Mouse (Mus musculus): ENCODE measurements around the gene Hoxd1.

Gene Hoxd1

GRCm38 (mm10) chr2:74762522-74763244 is at the start of gene Hoxd1:
Gene Hoxd1 (plus strand): TSS chr2:74762980.
- in situ Hi-C loops (cut with MboI; ENCODE audit: low pct_unique_long_range_greater_than_20kb in 1 of 2, low sequenced_read_pairs in 2 of 2, unreplicated experiment in 1 of 2): no loop called here

GRCm38 (mm10) chr2:74713239-74714150 is 49.3 kb upstream of the Hoxd1 start:
- in situ Hi-C loops (cut with MboI; ENCODE audit: low pct_unique_long_range_greater_than_20kb in 1 of 2, low sequenced_read_pairs in 2 of 2, unreplicated experiment in 1 of 2): no loop called here

GRCm38 (mm10) chr2:74714156-74714789 is 48.5 kb upstream of the Hoxd1 start:
- in situ Hi-C loops (cut with MboI; ENCODE audit: low pct_unique_long_range_greater_than_20kb in 1 of 2, low sequenced_read_pairs in 2 of 2, unreplicated experiment in 1 of 2): no loop called here

- in situ Hi-C loops (cut with MboI; ENCODE audit: low pct_unique_long_range_greater_than_20kb in 1 of 2, low sequenced_read_pairs in 2 of 2, unreplicated experiment in 1 of 2): no loop called here
Observed at GRCm38 (mm10) chr2:74714881-74715280, 47.9 kb upstream of the Hoxd1 start.

- in situ Hi-C loops (cut with MboI; ENCODE audit: low pct_unique_long_range_greater_than_20kb in 1 of 2, low sequenced_read_pairs in 2 of 2, unreplicated experiment in 1 of 2): no loop called here
Observed at GRCm38 (mm10) chr2:74715504-74716241, 47.1 kb upstream of the Hoxd1 start.

GRCm38 (mm10) chr2:74720384-74720783 is 42.4 kb upstream of the Hoxd1 start:
- in situ Hi-C loops (cut with MboI; ENCODE audit: low pct_unique_long_range_greater_than_20kb in 1 of 2, low sequenced_read_pairs in 2 of 2, unreplicated experiment in 1 of 2): no loop called here

- in situ Hi-C loops (cut with MboI; ENCODE audit: low pct_unique_long_range_greater_than_20kb in 1 of 2, low sequenced_read_pairs in 2 of 2, unreplicated experiment in 1 of 2): no loop called here
Observed at GRCm38 (mm10) chr2:74720955-74721491, 41.8 kb upstream of the Hoxd1 start.

- in situ Hi-C loops (cut with MboI; ENCODE audit: low pct_unique_long_range_greater_than_20kb in 1 of 2, low sequenced_read_pairs in 2 of 2, unreplicated experiment in 1 of 2): no loop called here
Observed at GRCm38 (mm10) chr2:74721882-74722281, 40.9 kb upstream of the Hoxd1 start.

GRCm38 (mm10) chr2:74722949-74723348 is 39.8 kb upstream of the Hoxd1 start:
- in situ Hi-C loops (cut with MboI; ENCODE audit: low pct_unique_long_range_greater_than_20kb in 1 of 2, low sequenced_read_pairs in 2 of 2, unreplicated experiment in 1 of 2): no loop called here

- in situ Hi-C loops (cut with MboI; ENCODE audit: low pct_unique_long_range_greater_than_20kb in 1 of 2, low sequenced_read_pairs in 2 of 2, unreplicated experiment in 1 of 2): no loop called here
Observed at GRCm38 (mm10) chr2:74724244-74725015, 38.4 kb upstream of the Hoxd1 start.

- in situ Hi-C loops (cut with MboI; ENCODE audit: low pct_unique_long_range_greater_than_20kb in 1 of 2, low sequenced_read_pairs in 2 of 2, unreplicated experiment in 1 of 2): no loop called here
Observed at GRCm38 (mm10) chr2:74725171-74725570, 37.6 kb upstream of the Hoxd1 start.

- in situ Hi-C loops (cut with MboI; ENCODE audit: low pct_unique_long_range_greater_than_20kb in 1 of 2, low sequenced_read_pairs in 2 of 2, unreplicated experiment in 1 of 2): no loop called here
Observed at GRCm38 (mm10) chr2:74726551-74726950, 36.2 kb upstream of the Hoxd1 start, which contains the start of gene Gm28230. Gene Gm28230 (plus strand): TSS chr2:74726728.

GRCm38 (mm10) chr2:74726973-74727639 is 35.7 kb upstream of the Hoxd1 start:
- in situ Hi-C loops (cut with MboI; ENCODE audit: low pct_unique_long_range_greater_than_20kb in 1 of 2, low sequenced_read_pairs in 2 of 2, unreplicated experiment in 1 of 2): no loop called here

- in situ Hi-C loops (cut with MboI; ENCODE audit: low pct_unique_long_range_greater_than_20kb in 1 of 2, low sequenced_read_pairs in 2 of 2, unreplicated experiment in 1 of 2): no loop called here
Observed at GRCm38 (mm10) chr2:74727640-74728302, 35.0 kb upstream of the Hoxd1 start.

GRCm38 (mm10) chr2:74728303-74728680 is 34.5 kb upstream of the Hoxd1 start:
- in situ Hi-C loops (cut with MboI; ENCODE audit: low pct_unique_long_range_greater_than_20kb in 1 of 2, low sequenced_read_pairs in 2 of 2, unreplicated experiment in 1 of 2): no loop called here

- in situ Hi-C loops (cut with MboI; ENCODE audit: low pct_unique_long_range_greater_than_20kb in 1 of 2, low sequenced_read_pairs in 2 of 2, unreplicated experiment in 1 of 2): loop anchor here in 1 of 2 experiments (10.0 kb wide), 1 partner anchor 46 kb away; no protein-coding TSS in a partner anchor
Observed at GRCm38 (mm10) chr2:74730331-74730730, 32.4 kb upstream of the Hoxd1 start.
